Mouse (Mus musculus): ENCODE measurements around the gene Ccdc191.

DNA sequence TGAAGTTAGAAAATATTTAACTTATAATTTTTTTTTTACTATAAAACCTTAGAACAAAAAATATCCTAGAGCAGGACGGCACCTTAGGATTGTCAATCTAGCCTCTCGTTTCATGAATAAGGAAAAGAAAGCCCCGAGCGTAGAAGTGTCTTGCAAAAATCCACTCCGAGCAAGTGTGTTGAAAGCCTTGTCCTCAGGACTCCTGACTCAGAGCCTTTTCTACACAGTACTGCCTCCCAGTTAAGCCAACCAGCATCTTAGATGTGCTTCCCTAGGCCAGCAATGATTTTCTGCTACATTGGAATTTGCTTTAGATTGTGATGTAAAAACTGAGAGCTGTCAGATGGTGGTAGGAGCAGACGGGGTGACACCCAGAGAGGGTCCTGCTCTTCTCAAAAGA, 43.4 kb downstream of the Ccdc191 start:
- TF ChIP-seq USF2 (IDR thresholded peaks at IDR 0.05; ENCODE audit: borderline replicate concordance in 1 of 2, insufficient read depth in 1 of 2, low read depth in 1 of 2, low read length in 2 of 2) (no peak), ETS1 (IDR thresholded peaks at IDR 0.05; ENCODE audit: low read depth, low read length) (no peak)

Data from MEL (cell line).